ENCODE assay signal across 8 mouse cellular contexts in genomic region chr11:94211124-94211603, GRCm38 (mm10). TPM values are rescaled to one million over a fixed set of nuclear protein-coding genes. Genes with fewer than 3 reads are reported as not detected.
DNase-seq lines count a peak whose midpoint lies in the region; ATAC-seq and TF ChIP-seq lines count a peak whose summit lies in the region.

Tob1 (plus strand) TSS chr11:94211454.

- peak within 1 kb of the TSS; percentile 86 for H3K9ac ChIP-seq in embryonic facial prominence, embryonic 15.5 days
- H3K9ac ChIP-seq in kidney, embryonic 14.5 days (ENCODE audit: low read depth, low read length), result peak within 1 kb of the TSS; percentile 94
- peak within 1 kb of the TSS; percentile 97 for H3K9ac ChIP-seq in limb, embryonic 15.5 days

- peak within 1 kb of the TSS; percentile 99 for H3K4me2 ChIP-seq in embryonic facial prominence, embryonic 15.5 days (replicated peaks)
- peak within 1 kb of the TSS; percentile 93 for H3K4me2 ChIP-seq in kidney, embryonic 14.5 days (replicated peaks; ENCODE audit: low read depth, low read length)
- H3K4me2 ChIP-seq in limb, embryonic 15.5 days, result peak within 1 kb of the TSS; percentile 88

- H3K27ac ChIP-seq in bone marrow, adult 2 months (ENCODE audit: control insufficient read depth, insufficient read depth, low read depth, low read length, poor library complexity), result peak within 1 kb of the TSS; percentile 97
- H3K27ac ChIP-seq in embryonic facial prominence, embryonic 15.5 days (replicated peaks), result peak within 1 kb of the TSS; percentile 98
- H3K27ac ChIP-seq in kidney, embryonic 14.5 days (ENCODE audit: low read depth, low read length), result peak within 1 kb of the TSS; percentile 98
- peak within 1 kb of the TSS; percentile 99 for H3K27ac ChIP-seq in limb, embryonic 15.5 days

- peak; percentile 100 for TF ChIP-seq POLR2A in bone marrow, adult 2 months (IDR thresholded peaks at IDR 0.05; ENCODE audit: borderline replicate concordance, control insufficient read depth, low read depth, low read length)

- H3K9me3 ChIP-seq in embryonic facial prominence, embryonic 15.5 days (replicated peaks), result no peaks in the 10 kb centered on the region
- H3K9me3 ChIP-seq in kidney, embryonic 14.5 days (ENCODE audit: control insufficient read depth, low read length), result no peaks in the 10 kb centered on the region
- H3K9me3 ChIP-seq in limb, embryonic 15.5 days, result no peaks in the 10 kb centered on the region

- peak; percentile 12; the same call in 1 of the 2 replicates for TF ChIP-seq CTCF in bone marrow, adult 2 months (IDR thresholded peaks at IDR 0.05; ENCODE audit: control insufficient read depth, insufficient read depth, low read length)

- peak within 1 kb of the TSS; percentile 79 for H3K4me3 ChIP-seq in bone marrow, adult 2 months (replicated peaks; ENCODE audit: control insufficient read depth, low read depth, low read length)
- H3K4me3 ChIP-seq in embryonic facial prominence, embryonic 15.5 days (replicated peaks), result peak within 1 kb of the TSS; percentile 97
- peak within 1 kb of the TSS; percentile 94 for H3K4me3 ChIP-seq in kidney, embryonic 14.5 days (ENCODE audit: low read length)
- H3K4me3 ChIP-seq in limb, embryonic 15.5 days, result peak within 1 kb of the TSS; percentile 89

- H3K4me1 ChIP-seq in bone marrow, adult 2 months (ENCODE audit: control insufficient read depth, insufficient read depth, low read length), result peaks cover 2% of the 10 kb centered on the region; the same call in 1 of the 2 replicates
- H3K4me1 ChIP-seq in embryonic facial prominence, embryonic 15.5 days, result peaks cover 12% of the 10 kb centered on the region
- H3K4me1 ChIP-seq in kidney, embryonic 14.5 days (ENCODE audit: control insufficient read depth, insufficient read depth, low read length), result peaks cover 5% of the 10 kb centered on the region; the same call in 1 of the 2 replicates
- peaks cover 13% of the 10 kb centered on the region for H3K4me1 ChIP-seq in limb, embryonic 15.5 days

- ATAC-seq in embryonic facial prominence, embryonic 15.5 days (ENCODE audit: insufficient number of reproducible peaks, low FRiP score, low TSS enrichment, low read depth), result peak; percentile 98
- ATAC-seq in kidney, embryonic 14.5 days (ENCODE audit: low FRiP score, low TSS enrichment), result peak; percentile 97
- ATAC-seq in limb, embryonic 15.5 days (ENCODE audit: insufficient number of reproducible peaks, low FRiP score, low TSS enrichment, low read depth), result peak; percentile 97

- peak; percentile 100 for DNase-seq in 416B (ENCODE audit: low read depth)
- peak; percentile 98 for DNase-seq in heart, adult 9 months (ENCODE audit: low spot score in 2 of 2)
- DNase-seq in monocyte, adult 2 months (ENCODE audit: low read depth in 1 of 2, low spot score in 2 of 2), result peak; percentile 90 to 93
- peak; percentile 99 for DNase-seq in spleen, postnatal 36 days (ENCODE audit: low spot score in 2 of 2)

- peaks cover 10% of the 10 kb centered on the region for H3K36me3 ChIP-seq in embryonic facial prominence, embryonic 15.5 days
- peaks cover 13% of the 10 kb centered on the region for H3K36me3 ChIP-seq in kidney, embryonic 14.5 days (ENCODE audit: control insufficient read depth, insufficient read depth, low read length)
- H3K36me3 ChIP-seq in limb, embryonic 15.5 days, result peaks cover 15% of the 10 kb centered on the region

- under 1% methylated on average over 49 of the region's 55 CpGs for WGBS in bone marrow, adult 2 months
- WGBS in embryonic facial prominence, embryonic 15.5 days, result under 1% methylated on average over 36 of the region's 55 CpGs
- WGBS in kidney, embryonic 14.5 days, result under 1% methylated on average over 43 of the region's 55 CpGs
- under 1% methylated on average over 54 of the region's 55 CpGs for WGBS in limb, embryonic 15.5 days

- no peaks in the 10 kb centered on the region for H3K27me3 ChIP-seq in embryonic facial prominence, embryonic 15.5 days
- no peaks in the 10 kb centered on the region for H3K27me3 ChIP-seq in kidney, embryonic 14.5 days (ENCODE audit: control insufficient read depth, insufficient read depth, low read length)
- H3K27me3 ChIP-seq in limb, embryonic 15.5 days, result no peaks in the 10 kb centered on the region

RNA-seq across cellular contexts. Expression of gene Tob1, which starts in this region (rescaled TPM):
- polyA plus RNA-seq in bone marrow, adult 2 months (2011; ENCODE audit: insufficient read depth, insufficient read length, low replicate concordance, missing spikeins), result 3.3 and 6.4 TPM in 2 replicates
- polyA plus RNA-seq in embryonic facial prominence, embryonic 15.5 days (2015; fragmentation: Nextera tagmentation; extraction: Ambion mirVana), result 37.8 and 38.1 TPM in 2 replicates
- polyA plus RNA-seq in kidney, embryonic 14.5 days (2014; fragmentation: Nextera tagmentation; extraction: Ambion mirVana), result 27.2 and 36.6 TPM in 2 replicates
- polyA plus RNA-seq in limb, embryonic 15.5 days (2015; fragmentation: Nextera tagmentation; extraction: Ambion mirVana), result 43.1 and 47.6 TPM in 2 replicates

Comparison
In these comparisons a context has a peak if more than half of its experiments do, and no peak if none do; other contexts are left out.
1. Peak in every context shown above with its lines: DNase-seq, ATAC-seq, H3K4me3 ChIP-seq and H3K27ac ChIP-seq.